Mouse (Mus musculus): ENCODE data around the gene Bbx.

DNA sequence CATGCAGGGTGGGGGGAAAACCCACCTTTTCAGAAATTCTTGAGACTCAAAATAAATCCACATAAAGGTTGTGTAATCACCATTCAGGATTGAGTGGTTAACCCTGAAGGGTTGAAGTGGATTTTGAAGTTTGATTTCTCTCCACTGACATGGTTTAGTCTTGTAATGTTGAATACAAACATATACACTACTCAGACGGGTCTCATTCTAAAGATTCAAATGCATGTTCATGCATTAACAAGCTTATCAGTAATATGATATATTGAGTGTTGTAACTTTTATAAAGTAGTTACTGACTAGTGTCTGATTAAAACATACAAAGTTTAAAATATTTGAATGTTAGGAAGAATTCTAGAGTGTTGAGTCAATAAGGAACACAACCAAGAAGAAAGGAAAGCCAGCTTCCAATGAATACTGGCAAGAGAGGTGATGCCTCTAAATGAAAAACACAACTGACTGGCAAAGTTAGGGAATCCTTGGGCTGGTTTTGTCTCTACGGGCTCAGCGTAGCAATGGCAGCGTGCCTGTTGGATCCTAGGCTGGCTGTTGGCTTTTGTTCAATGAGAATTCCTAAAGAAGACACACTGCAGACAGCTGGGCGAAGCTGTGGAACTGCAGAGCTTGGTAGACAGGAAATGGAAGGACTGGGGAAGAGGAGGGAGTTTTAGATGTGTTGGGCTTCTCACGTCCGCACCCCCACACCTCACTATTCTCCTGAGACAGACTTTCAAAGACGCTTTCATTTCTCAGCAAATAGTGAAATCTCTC is 211.3 kb downstream of the Bbx start:
- no peak for TF ChIP-seq CTCF (IDR thresholded peaks at IDR 0.05; ENCODE audit: borderline replicate concordance, extremely low read depth, insufficient read depth, insufficient read length)
- TF ChIP-seq POLR2A (IDR thresholded peaks at IDR 0.05; ENCODE audit: borderline replicate concordance, extremely low read depth, insufficient read depth, insufficient read length, poor library complexity, severe bottlenecking): no peak
